Mouse (Mus musculus): Measurements from ENCODE around the gene Adgrg3. TPM values are rescaled to one million over a fixed set of nuclear protein-coding genes. Genes with fewer than 3 reads are reported as not detected.

The Adgrg3 gene
- polyA plus RNA-seq, 2 experiments = 5.8 to 8.3 TPM

GRCm38 (mm10) chr8:95047884-95048680 lies 30.6 kb downstream of the Adgrg3 start:
- Histone ChIP-seq H3K9me3 (ENCODE audit: control insufficient read depth, low read length) (no peaks in the 10 kb centered on the region), H3K36me3 (replicated peaks; ENCODE audit: control insufficient read depth, insufficient read depth, low read depth) (no peaks in the 10 kb centered on the region), H3K27me3 (ENCODE audit: control insufficient read depth, insufficient read depth, low read length) (no peaks in the 10 kb centered on the region), H3K4me3 (ENCODE audit: insufficient read depth in 1 of 2, low read depth in 2 of 2, low read length in 2 of 2) (no peak overlapping the region), H3K27ac (no peak overlapping the region), H3K4me1 (replicated peaks; ENCODE audit: control insufficient read depth in 2 of 2, insufficient read depth in 2 of 2, low read length in 1 of 2) (peaks cover 0 to 6% of the 10 kb centered on the region in 2 experiments; a peak in 1 of 4 replicates), H3K9ac (replicated peaks) (no peak overlapping the region), H3K4me2 (ENCODE audit: low read depth) (no peak overlapping the region)
- TF ChIP-seq EP300 (IDR thresholded peaks at IDR 0.05; ENCODE audit: low read depth) (no peak), CTCF (IDR thresholded peaks at IDR 0.05; ENCODE audit: low read depth) (no peak)
- DNase-seq (ENCODE audit: low read depth in 3 of 3, low spot score in 3 of 3) (no peak), ATAC-seq (ENCODE audit: insufficient read depth) (no peak)
- WGBS (ENCODE audit: insufficient replicate concordance) = 49% methylated on average over 6 of the region's 6 CpGs

- H3K9me3 ChIP-seq (ENCODE audit: control insufficient read depth, low read length) = no peaks in the 10 kb centered on the region
- H3K27me3 ChIP-seq (ENCODE audit: control insufficient read depth, insufficient read depth, low read length) = no peaks in the 10 kb centered on the region
- H3K27ac ChIP-seq = no peak overlapping the region
- ATAC-seq (ENCODE audit: insufficient read depth) = no peak
- no peak for DNase-seq (ENCODE audit: low read depth in 3 of 3, low spot score in 3 of 3)
- H3K9ac ChIP-seq (replicated peaks) = no peak overlapping the region
- no peak overlapping the region for H3K4me3 ChIP-seq (ENCODE audit: insufficient read depth in 1 of 2, low read depth in 2 of 2, low read length in 2 of 2)
- H3K4me1 ChIP-seq (replicated peaks; ENCODE audit: control insufficient read depth in 2 of 2, insufficient read depth in 2 of 2, low read length in 1 of 2) = peaks cover 1 to 11% of the 10 kb centered on the region in 2 experiments; a peak in 3 of 4 replicates
- no peaks in the 10 kb centered on the region for H3K36me3 ChIP-seq (replicated peaks; ENCODE audit: control insufficient read depth, insufficient read depth, low read depth)
- WGBS (ENCODE audit: insufficient replicate concordance) = 23% methylated on average over 2 of the region's 2 CpGs
- H3K4me2 ChIP-seq (ENCODE audit: low read depth) = no peak overlapping the region
- TF ChIP-seq EP300 (IDR thresholded peaks at IDR 0.05; ENCODE audit: low read depth) (no peak), CTCF (IDR thresholded peaks at IDR 0.05; ENCODE audit: low read depth) (no peak)
These were observed 32.1 kb downstream of the Adgrg3 start for GRCm38 (mm10) chr8:95049636-95050035.

- TF ChIP-seq EP300 (IDR thresholded peaks at IDR 0.05; ENCODE audit: low read depth) (no peak), CTCF (IDR thresholded peaks at IDR 0.05; ENCODE audit: low read depth) (no peak)
- Histone ChIP-seq H3K9me3 (ENCODE audit: control insufficient read depth, low read length) (no peaks in the 10 kb centered on the region), H3K36me3 (replicated peaks; ENCODE audit: control insufficient read depth, insufficient read depth, low read depth) (no peaks in the 10 kb centered on the region), H3K9ac (replicated peaks) (no peak overlapping the region), H3K27ac (no peak overlapping the region), H3K4me2 (ENCODE audit: low read depth) (no peak overlapping the region), H3K4me1 (replicated peaks; ENCODE audit: control insufficient read depth in 2 of 2, insufficient read depth in 2 of 2, low read length in 1 of 2) (peaks cover 13 to 28% of the 10 kb centered on the region in 2 experiments), H3K4me3 (ENCODE audit: insufficient read depth in 1 of 2, low read depth in 2 of 2, low read length in 2 of 2) (no peak overlapping the region), H3K27me3 (ENCODE audit: control insufficient read depth, insufficient read depth, low read length) (no peaks in the 10 kb centered on the region)
- ATAC-seq (ENCODE audit: insufficient read depth) (peak; percentile 50; the same call in 1 of the 2 replicates), DNase-seq (ENCODE audit: low read depth in 3 of 3, low spot score in 3 of 3) (no peak)
- 30% methylated on average over 6 of the region's 6 CpGs for WGBS (ENCODE audit: insufficient replicate concordance)
These were observed 36.9 kb downstream of the Adgrg3 start for GRCm38 (mm10) chr8:95054438-95054837.

GRCm38 (mm10) chr8:95054927-95055510 lies 37.5 kb downstream of the Adgrg3 start, which contains the start of gene Drc7:
Gene Drc7 (plus strand): TSS chr8:95055103.
- Histone ChIP-seq H3K36me3 (replicated peaks; ENCODE audit: control insufficient read depth, insufficient read depth, low read depth) (no peaks in the 10 kb centered on the region), H3K9ac (replicated peaks) (no peak within 1 kb of the TSS), H3K9me3 (ENCODE audit: control insufficient read depth, low read length) (no peaks in the 10 kb centered on the region), H3K4me3 (ENCODE audit: insufficient read depth in 1 of 2, low read depth in 2 of 2, low read length in 2 of 2) (no peak within 1 kb of the TSS), H3K4me1 (replicated peaks; ENCODE audit: control insufficient read depth in 2 of 2, insufficient read depth in 2 of 2, low read length in 1 of 2) (peaks cover 13 to 31% of the 10 kb centered on the region in 2 experiments), H3K27me3 (ENCODE audit: control insufficient read depth, insufficient read depth, low read length) (no peaks in the 10 kb centered on the region), H3K27ac (no peak within 1 kb of the TSS), H3K4me2 (ENCODE audit: low read depth) (no peak within 1 kb of the TSS)
- WGBS (ENCODE audit: insufficient replicate concordance) = 37% methylated on average over 2 of the region's 2 CpGs
- TF ChIP-seq EP300 (IDR thresholded peaks at IDR 0.05; ENCODE audit: low read depth) = no peak
- TF ChIP-seq CTCF (IDR thresholded peaks at IDR 0.05; ENCODE audit: low read depth) = no peak
- peak in 1 of 3 experiments; percentile 61 for DNase-seq (ENCODE audit: low read depth in 3 of 3, low spot score in 3 of 3)
- ATAC-seq (ENCODE audit: insufficient read depth) = peak; percentile 56; the same call in 1 of the 2 replicates

- ATAC-seq (ENCODE audit: insufficient read depth) (peak; percentile 83), DNase-seq (ENCODE audit: low read depth in 3 of 3, low spot score in 3 of 3) (peak; percentile 36 to 58 (median 44))
- H3K4me1 ChIP-seq (replicated peaks; ENCODE audit: control insufficient read depth in 2 of 2, insufficient read depth in 2 of 2, low read length in 1 of 2) = peaks cover 13 to 31% of the 10 kb centered on the region in 2 experiments
- H3K27me3 ChIP-seq (ENCODE audit: control insufficient read depth, insufficient read depth, low read length) = no peaks in the 10 kb centered on the region
- 0 out of 2 replicates have a peak overlapping the region, but pooled peaks have one; percentile 2 for H3K4me2 ChIP-seq (ENCODE audit: low read depth)
- 23% methylated on average over 5 of the region's 5 CpGs for WGBS (ENCODE audit: insufficient replicate concordance)
- no peak overlapping the region for H3K27ac ChIP-seq
- no peak overlapping the region for H3K4me3 ChIP-seq (ENCODE audit: insufficient read depth in 1 of 2, low read depth in 2 of 2, low read length in 2 of 2)
- no peaks in the 10 kb centered on the region for H3K9me3 ChIP-seq (ENCODE audit: control insufficient read depth, low read length)
- no peaks in the 10 kb centered on the region for H3K36me3 ChIP-seq (replicated peaks; ENCODE audit: control insufficient read depth, insufficient read depth, low read depth)
- no peak overlapping the region for H3K9ac ChIP-seq (replicated peaks)
- TF ChIP-seq EP300 (IDR thresholded peaks at IDR 0.05; ENCODE audit: low read depth) = peak; percentile 63
- no peak for TF ChIP-seq CTCF (IDR thresholded peaks at IDR 0.05; ENCODE audit: low read depth)
These were observed 38.9 kb downstream of the Adgrg3 start for GRCm38 (mm10) chr8:95056414-95056813.
